Mouse (Mus musculus) cortical plate, adult 2 months (tissue): Measurements from ENCODE around the gene Pcdh11x.

Experiments
- CTCF ChIP-seq: fragments of 200-500 bp; IDR thresholded peaks from 2 replicates; pipeline ENCODE4 v1.5.1; 2011; ENCODE audit warnings: mild to moderate bottlenecking, control low read depth, low read length; ENCODE audit not compliant: insufficient read depth; ENCODE audit errors: extremely low read depth
- POLR2A ChIP-seq: fragments of 200-500 bp; IDR thresholded peaks from 2 replicates; pipeline ENCODE4 v1.6.1; 2011; ENCODE audit warnings: mild to moderate bottlenecking, low read length, control low read depth; ENCODE audit not compliant: insufficient read depth; ENCODE audit errors: extremely low read depth

- TF ChIP-seq CTCF (no peak), POLR2A (no peak)
These were observed 328.4 kb downstream of the Pcdh11x start for GRCm38 (mm10) chrX:120618460-120618859.
